Mouse (Mus musculus) cerebellum, adult 2 months (tissue): ENCODE measurements at regions not wholly inside any gene's neighbourhood (a gene's known extent, or its start where the extent isn't known, plus 50 kb on each side); places are given as distances from the start of the nearest gene placed in this dataset.

Source experiments
- CTCF ChIP-seq: fragments of 200-500 bp; IDR thresholded peaks from 2 replicates; pipeline ENCODE4 v1.5.1; 2011; ENCODE audit warnings: low read depth, mild to moderate bottlenecking, control low read depth, low read length, moderate library complexity, borderline replicate concordance; ENCODE audit not compliant: insufficient read depth
- POLR2A ChIP-seq: fragments of 200-500 bp; IDR thresholded peaks from 2 replicates; pipeline ENCODE4 v1.6.1; 2011; ENCODE audit warnings: low read length, control low read depth, borderline replicate concordance; ENCODE audit not compliant: insufficient read depth

DNA sequence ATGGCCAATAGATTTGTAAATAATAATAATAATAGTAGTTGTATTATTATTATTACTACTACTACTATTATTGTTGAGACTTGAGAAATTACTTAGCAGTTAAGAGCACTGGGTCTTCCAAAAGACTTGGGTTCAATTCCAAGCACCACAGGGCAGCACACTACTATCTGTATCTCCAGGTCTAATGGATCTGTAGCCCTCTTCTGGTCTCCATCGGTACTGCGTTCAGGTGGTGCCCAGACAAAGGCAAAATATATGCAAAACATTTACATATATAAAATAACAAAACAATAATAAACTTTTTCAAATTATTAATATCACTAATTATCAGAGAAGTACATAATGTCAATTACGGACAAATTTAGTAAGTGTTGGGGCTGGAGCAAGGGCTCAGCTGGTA is 69.1 kb upstream of the Rad23b start:
- no peak for TF ChIP-seq CTCF
- no peak for TF ChIP-seq POLR2A
